Mouse (Mus musculus) kidney, postnatal 36 days (tissue): ENCODE measurements around the gene Olfr1316.

Experiments used
- DNase-seq, 2 experiments: peaks; one replicate each; pipeline ENCODE4 v3.0.0; 2021 to 2022; ENCODE audit warnings: mixed read lengths in 2 of 2

Gene Olfr1316

DNA sequence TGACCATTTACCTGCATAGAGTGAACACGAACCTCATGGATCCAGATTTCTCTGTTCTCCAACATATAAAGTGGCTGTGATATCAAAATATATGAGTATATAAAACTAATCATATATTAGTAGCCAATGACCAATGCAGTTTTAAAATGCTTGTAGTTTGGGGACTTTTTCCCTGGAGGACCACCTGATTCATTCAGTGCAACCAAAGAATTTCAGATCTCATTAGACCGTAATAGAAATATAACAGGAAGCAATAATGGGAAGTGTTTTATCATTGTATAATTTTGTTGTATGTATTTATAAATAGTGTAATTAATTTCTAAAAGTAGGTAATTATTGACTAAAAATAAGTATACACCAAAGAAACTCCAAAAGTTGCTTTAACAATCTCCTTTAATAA is at the start of gene Olfr1316:
TSS of gene Olfr1316 (minus strand) at position 101 of the 400 bp plus-strand sequence.
- DNase-seq, result no peak

DNA sequence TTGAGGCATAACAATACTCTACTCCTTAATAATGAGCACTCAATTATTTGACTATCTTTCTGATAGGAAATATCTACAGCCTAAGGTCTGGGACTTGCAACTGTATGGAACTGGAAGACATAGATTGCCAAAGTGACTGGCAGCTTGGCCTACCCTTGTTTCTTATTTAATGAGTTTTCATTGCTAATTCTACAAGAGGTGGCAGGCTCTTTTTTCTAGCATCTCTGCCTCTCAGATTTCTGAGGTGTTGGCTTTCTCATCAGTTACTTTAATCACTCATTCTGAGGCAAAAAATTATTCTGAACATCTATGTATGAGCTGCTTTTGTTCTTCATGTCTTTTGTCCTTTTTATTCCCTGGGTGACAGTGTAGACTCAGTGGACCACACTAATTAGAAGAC is 19.1 kb upstream of the Olfr1316 start, which contains the start of gene Olfr1318:
TSS of gene Olfr1318 (plus strand) at position 301 of the 400 bp plus-strand sequence.
- DNase-seq, result no peak

DNA sequence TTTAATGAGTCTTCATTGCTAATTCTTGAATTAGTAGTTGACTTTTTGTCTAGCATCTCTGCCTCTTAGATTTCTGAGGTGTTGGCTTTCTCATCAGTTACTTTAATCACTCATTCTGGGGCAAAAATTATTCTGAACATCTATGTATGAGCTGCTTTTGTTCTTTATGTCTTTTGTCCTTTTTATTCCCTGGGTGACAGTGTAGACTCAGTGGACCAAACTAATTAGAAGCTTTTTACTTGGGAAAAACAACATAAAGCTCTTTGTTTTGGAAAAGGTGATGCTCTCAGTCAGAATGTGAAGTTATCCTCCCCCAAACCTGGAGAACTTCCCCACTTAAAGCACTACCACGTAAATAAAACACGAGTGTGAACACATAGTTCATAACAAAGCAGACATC is 5.3 kb upstream of the Olfr1316 start, which contains the start of gene Olfr1317:
TSS of gene Olfr1317 (plus strand) at position 301 of the 400 bp plus-strand sequence.
- no peak for DNase-seq

DNA sequence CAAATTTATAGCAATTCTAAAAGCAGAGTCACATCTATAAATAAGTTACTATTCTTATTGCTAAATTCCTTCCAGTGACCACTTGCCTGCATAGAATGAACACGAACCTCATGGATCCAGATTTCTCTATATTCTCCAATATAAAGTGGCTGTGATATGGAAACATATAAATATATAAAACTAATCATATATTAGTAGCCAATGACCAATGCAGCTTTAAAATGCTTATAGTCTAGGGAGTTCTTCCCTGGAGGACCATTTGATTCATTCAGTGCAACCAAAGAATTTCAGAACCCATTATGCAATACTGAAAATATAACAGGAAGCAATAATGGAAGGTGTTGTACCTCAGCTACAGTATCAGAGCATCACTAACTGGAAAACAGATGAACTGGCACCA is 19.4 kb downstream of the Olfr1316 start, which contains the start of gene Olfr1315-ps1:
TSS of gene Olfr1315-ps1 (minus strand) at position 101 of the 400 bp plus-strand sequence.
- no peak for DNase-seq

DNA sequence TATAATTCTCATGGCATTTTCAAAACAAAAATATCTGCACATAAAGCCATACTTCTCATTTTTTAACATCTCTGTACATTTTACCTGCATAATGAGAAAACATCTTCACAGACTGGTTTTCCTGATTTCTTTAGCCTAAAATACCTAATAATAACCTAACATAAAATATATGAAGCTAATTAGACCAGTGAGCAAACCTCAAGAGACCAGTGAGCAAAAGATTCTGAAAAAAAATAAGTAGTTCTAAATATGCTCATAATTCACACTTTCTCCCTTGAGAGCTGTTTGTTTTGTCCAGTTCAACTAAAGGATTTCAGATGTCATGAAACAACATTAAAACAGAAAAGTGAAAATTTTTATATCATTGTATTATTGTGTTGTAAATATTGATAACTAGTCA is 38.1 kb downstream of the Olfr1316 start, which contains the start of gene Olfr1314:
TSS of gene Olfr1314 (minus strand) at position 101 of the 400 bp plus-strand sequence.
- DNase-seq, result no peak

DNA sequence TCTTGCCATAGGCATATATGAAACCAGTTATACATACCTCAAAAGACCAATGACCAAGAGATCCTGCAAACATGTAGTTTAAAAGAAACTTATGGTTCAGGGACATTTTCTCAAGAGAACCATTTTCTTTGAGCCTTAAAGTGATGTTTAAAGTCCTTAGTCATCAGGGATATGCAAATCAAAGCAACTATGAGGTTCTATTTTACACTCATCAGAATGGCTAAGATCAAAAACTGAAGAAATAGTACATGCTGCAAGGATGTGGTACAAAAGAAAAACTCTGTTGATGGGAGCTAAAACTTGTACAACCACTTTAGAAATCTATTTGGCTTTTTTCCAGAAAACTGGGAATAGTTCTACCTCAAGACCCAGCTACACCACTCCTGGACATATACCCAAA is 57.0 kb downstream of the Olfr1316 start, which contains the start of gene Olfr1313:
TSS of gene Olfr1313 (minus strand) at position 101 of the 400 bp plus-strand sequence.
- no peak for DNase-seq
